Mouse (Mus musculus): ENCODE results near the gene Thtpa. TPM values are rescaled to one million over a fixed set of nuclear protein-coding genes. Genes with fewer than 3 reads are reported as not detected.

Gene Thtpa
- polyA plus RNA-seq, 1 experiment from 2014 or later: 29.8 TPM

DNA sequence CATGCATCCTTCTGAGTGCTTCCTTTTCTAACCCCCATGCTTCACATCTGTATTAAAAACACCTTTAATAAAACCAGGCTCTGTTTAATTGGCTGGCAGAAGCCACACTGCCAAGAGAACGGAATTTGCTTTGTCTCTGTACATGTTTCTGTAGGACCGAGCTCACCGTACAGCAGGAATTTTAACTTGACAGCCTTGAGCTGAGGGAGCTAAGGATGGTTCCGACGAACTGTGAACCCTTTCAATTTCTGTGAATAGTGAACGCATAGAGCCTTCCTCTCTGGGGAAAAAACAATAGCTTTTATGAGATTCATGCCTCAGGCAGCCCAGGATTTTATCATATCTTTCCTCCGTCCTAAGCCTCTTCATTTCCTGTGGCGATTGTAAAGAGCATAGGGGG is 27.8 kb downstream of the Thtpa start:
- H3K4me2 ChIP-seq: peak overlapping the region; percentile 39
- H3K9me3 ChIP-seq: no peaks in the 10 kb centered on the region
- peak overlapping the region; percentile 52 for H3K9ac ChIP-seq
- H3K4me3 ChIP-seq: no peak overlapping the region; the same call in 1 of the 2 replicates
- WGBS: 29% methylated on average over 8 of the region's 8 CpGs
- H3K27ac ChIP-seq (replicated peaks): peak overlapping the region; percentile 87
- peak; percentile 28; the same call in 1 of the 2 replicates for ATAC-seq (ENCODE audit: low read depth)
- H3K36me3 ChIP-seq: no peaks in the 10 kb centered on the region
- H3K27me3 ChIP-seq: 0 out of 2 replicates have a peak, but pooled peaks cover 5% of the 10 kb centered on the region
- H3K4me1 ChIP-seq (replicated peaks): peaks cover 12% of the 10 kb centered on the region

- 87% methylated on average over 5 of the region's 5 CpGs for WGBS
- peaks cover 9% of the 10 kb centered on the region for H3K4me1 ChIP-seq (replicated peaks)
Observed at GRCm38 (mm10) chr14:55125711-55126110, 31.1 kb downstream of the Thtpa start.

DNA sequence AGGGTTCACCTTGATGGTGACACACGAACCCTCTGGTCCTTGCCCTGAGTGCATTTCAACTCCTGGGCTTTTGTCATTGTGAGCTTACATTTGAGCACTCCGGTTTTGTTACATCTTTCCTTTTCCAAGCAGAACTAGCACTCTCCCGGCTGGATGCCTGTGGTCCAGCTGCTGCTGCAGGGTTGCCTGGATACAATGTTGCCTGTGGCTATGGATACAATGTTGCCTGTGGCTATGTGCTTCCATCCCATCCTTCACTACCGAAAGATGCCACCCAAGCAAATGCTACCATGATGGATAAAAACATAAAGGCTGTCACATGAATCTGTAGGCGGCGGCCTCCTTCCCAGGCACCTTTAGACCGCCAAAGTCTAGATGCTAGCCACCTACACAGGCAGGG is 31.9 kb downstream of the Thtpa start:
- no peak for ATAC-seq (ENCODE audit: low read depth)
- Histone ChIP-seq H3K36me3 (no peaks in the 10 kb centered on the region), H3K27me3 (0 out of 2 replicates have a peak, but pooled peaks cover 5% of the 10 kb centered on the region), H3K9me3 (no peaks in the 10 kb centered on the region), H3K4me1 (replicated peaks) (peaks cover 9% of the 10 kb centered on the region), H3K27ac (replicated peaks) (no peak overlapping the region), H3K4me3 (no peak overlapping the region), H3K4me2 (no peak overlapping the region), H3K9ac (no peak overlapping the region)
- 65% methylated on average over 7 of the region's 7 CpGs for WGBS

More at GRCm38 (mm10) chr14:55125711-55126110, 31.1 kb downstream of the Thtpa start:
- Histone ChIP-seq H3K36me3 (no peaks in the 10 kb centered on the region), H3K27ac (replicated peaks) (no peak overlapping the region), H3K4me2 (no peak overlapping the region), H3K4me3 (no peak overlapping the region), H3K9me3 (no peaks in the 10 kb centered on the region), H3K9ac (no peak overlapping the region), H3K27me3 (0 out of 2 replicates have a peak, but pooled peaks cover 5% of the 10 kb centered on the region)
- no peak for ATAC-seq (ENCODE audit: low read depth)

DNA sequence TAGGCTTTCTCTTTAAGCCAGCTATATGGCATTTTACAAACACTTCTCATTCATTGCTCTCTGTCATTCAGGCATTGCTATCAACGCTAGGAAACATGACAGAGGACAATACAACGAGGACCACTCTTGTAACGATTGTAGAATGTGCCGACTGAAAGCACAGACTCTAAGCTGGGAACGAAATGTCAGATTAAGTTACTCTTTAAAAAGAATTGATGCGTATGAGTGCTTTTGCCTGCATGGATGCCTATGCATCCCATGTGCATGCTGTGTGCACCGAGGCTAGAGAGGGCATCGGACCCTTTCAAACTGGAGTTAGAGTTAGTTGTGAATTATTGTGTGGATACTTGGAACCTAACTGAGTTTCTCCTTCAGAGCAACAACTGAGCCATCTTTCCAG is 41.1 kb downstream of the Thtpa start:
- Histone ChIP-seq H3K27me3 (no peaks in the 10 kb centered on the region), H3K4me2 (no peak overlapping the region), H3K27ac (replicated peaks) (no peak overlapping the region), H3K4me3 (no peak overlapping the region), H3K36me3 (no peaks in the 10 kb centered on the region), H3K9me3 (no peaks in the 10 kb centered on the region), H3K9ac (no peak overlapping the region), H3K4me1 (replicated peaks) (no peaks in the 10 kb centered on the region)
- ATAC-seq (ENCODE audit: low read depth): no peak
- 84% methylated on average over 8 of the region's 8 CpGs for WGBS

DNA sequence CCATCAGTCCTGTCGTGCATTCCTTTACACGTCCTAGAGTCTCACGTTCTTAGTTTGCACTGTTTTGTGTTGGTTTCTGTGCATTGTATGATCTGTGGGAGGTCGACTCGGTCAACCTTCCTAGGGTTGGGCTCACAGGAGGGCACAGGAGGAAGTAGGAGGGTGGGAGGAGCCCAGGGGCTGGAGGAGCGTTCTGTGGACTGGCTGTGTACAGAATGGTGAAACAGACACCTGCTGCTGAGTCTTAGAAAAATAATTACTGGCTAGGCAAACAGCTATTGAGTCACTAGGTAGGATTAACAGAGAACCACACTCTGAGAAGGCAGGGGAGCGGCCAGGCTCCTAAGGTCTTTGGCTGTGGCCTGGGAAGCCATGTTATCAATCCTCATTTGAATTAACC is 44.7 kb downstream of the Thtpa start:
- WGBS: 61% methylated on average over 7 of the region's 7 CpGs
- H3K4me2 ChIP-seq: no peak overlapping the region
- no peak overlapping the region for H3K27ac ChIP-seq (replicated peaks)
- H3K4me3 ChIP-seq: no peak overlapping the region
- no peaks in the 10 kb centered on the region for H3K9me3 ChIP-seq
- H3K9ac ChIP-seq: no peak overlapping the region
- H3K36me3 ChIP-seq: no peaks in the 10 kb centered on the region
- H3K4me1 ChIP-seq (replicated peaks): no peaks in the 10 kb centered on the region
- ATAC-seq (ENCODE audit: low read depth): no peak
- H3K27me3 ChIP-seq: no peaks in the 10 kb centered on the region

DNA sequence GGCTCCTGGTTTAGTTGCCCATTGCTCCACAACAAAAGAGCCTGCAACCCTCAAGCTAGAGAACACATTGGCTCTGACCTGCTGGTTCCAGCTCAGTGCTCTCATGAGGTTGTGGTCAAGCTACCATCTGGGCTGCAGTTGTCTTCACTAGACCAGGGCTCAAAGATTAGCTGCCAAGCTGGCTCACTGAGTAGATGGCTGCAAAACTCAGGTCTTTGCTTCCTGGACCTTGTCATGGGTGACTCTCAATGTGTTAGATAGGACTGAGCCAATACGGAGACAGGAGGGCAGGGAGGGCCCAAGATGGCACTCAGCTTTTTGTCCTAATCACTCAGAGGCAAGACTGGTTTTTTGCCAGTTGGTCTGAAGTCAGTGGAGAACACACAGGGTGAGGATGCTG is 51.7 kb downstream of the Thtpa start:
- Histone ChIP-seq H3K27ac (replicated peaks) (no peak overlapping the region), H3K9ac (no peak overlapping the region), H3K4me1 (replicated peaks) (peaks cover 16% of the 10 kb centered on the region), H3K4me2 (no peak overlapping the region), H3K36me3 (no peaks in the 10 kb centered on the region), H3K9me3 (no peaks in the 10 kb centered on the region), H3K27me3 (no peaks in the 10 kb centered on the region), H3K4me3 (no peak overlapping the region)
- 90% methylated on average over 1 of the region's 1 CpGs for WGBS
- no peak for ATAC-seq (ENCODE audit: low read depth)

GRCm38 (mm10) chr14:55146829-55147401 is 52.3 kb downstream of the Thtpa start:
- no peaks in the 10 kb centered on the region for H3K9me3 ChIP-seq
- no peak for ATAC-seq (ENCODE audit: low read depth)
- WGBS: 85% methylated on average over 12 of the region's 12 CpGs
- H3K4me3 ChIP-seq: no peak overlapping the region
- no peaks in the 10 kb centered on the region for H3K27me3 ChIP-seq
- no peak overlapping the region for H3K9ac ChIP-seq
- no peak overlapping the region for H3K4me2 ChIP-seq
- H3K36me3 ChIP-seq: no peaks in the 10 kb centered on the region
- H3K27ac ChIP-seq (replicated peaks): no peak overlapping the region
- peaks cover 16% of the 10 kb centered on the region for H3K4me1 ChIP-seq (replicated peaks)

- H3K4me1 ChIP-seq (replicated peaks): peaks cover 16% of the 10 kb centered on the region
- no peak overlapping the region for H3K27ac ChIP-seq (replicated peaks)
- H3K9me3 ChIP-seq: no peaks in the 10 kb centered on the region
- no peaks in the 10 kb centered on the region for H3K36me3 ChIP-seq
- H3K9ac ChIP-seq: no peak overlapping the region
- 34% methylated on average over 5 of the region's 5 CpGs for WGBS
- no peak overlapping the region for H3K4me3 ChIP-seq
- H3K27me3 ChIP-seq: no peaks in the 10 kb centered on the region
- H3K4me2 ChIP-seq: 0 out of 2 replicates have a peak overlapping the region, but pooled peaks have one; percentile 7
- ATAC-seq (ENCODE audit: low read depth): peak; percentile 76
Observed at GRCm38 (mm10) chr14:55148363-55148915, 53.9 kb downstream of the Thtpa start.

Other genes starting within 250 kb of the Thtpa start
- gene Homez, start 223.8 kb upstream of the Thtpa start, polyA plus RNA-seq (2015; fragmentation: Nextera tagmentation; extraction: Ambion mirVana): 12.8 and 13.6 TPM in 2 replicates
- gene Ppp1r3e, start 217.2 kb upstream of the Thtpa start, polyA plus RNA-seq (2015; fragmentation: Nextera tagmentation; extraction: Ambion mirVana): 1.9 and 2.3 TPM in 2 replicates
- gene Bcl2l2, start 211.4 kb upstream of the Thtpa start, polyA plus RNA-seq (2015; fragmentation: Nextera tagmentation; extraction: Ambion mirVana): 3.1 and 3.8 TPM in 2 replicates
- not detected in 2 replicates for gene Gm20521, start 211.3 kb upstream of the Thtpa start, polyA plus RNA-seq (2015; fragmentation: Nextera tagmentation; extraction: Ambion mirVana)
- gene Pabpn1, start 202.3 kb upstream of the Thtpa start, polyA plus RNA-seq (2015; fragmentation: Nextera tagmentation; extraction: Ambion mirVana): 153 and 160 TPM in 2 replicates
- 153 TPM in 2 replicates for gene Slc22a17, start 181.7 kb upstream of the Thtpa start, polyA plus RNA-seq (2015; fragmentation: Nextera tagmentation; extraction: Ambion mirVana)
- 13.8 and 16.0 TPM in 2 replicates for gene Efs, start 168.7 kb upstream of the Thtpa start, polyA plus RNA-seq (2015; fragmentation: Nextera tagmentation; extraction: Ambion mirVana)
- 1.3 and 1.6 TPM in 2 replicates for gene Il25, start 162.1 kb upstream of the Thtpa start, polyA plus RNA-seq (2015; fragmentation: Nextera tagmentation; extraction: Ambion mirVana)
- 20.2 and 24.7 TPM in 2 replicates for gene Cmtm5, start 158.5 kb upstream of the Thtpa start, polyA plus RNA-seq (2015; fragmentation: Nextera tagmentation; extraction: Ambion mirVana)
- 1.6 and 2.3 TPM in 2 replicates for gene Myh6, start 127.9 kb upstream of the Thtpa start, polyA plus RNA-seq (2015; fragmentation: Nextera tagmentation; extraction: Ambion mirVana)
- gene Gm17428, start 117.9 kb upstream of the Thtpa start, polyA plus RNA-seq (2015; fragmentation: Nextera tagmentation; extraction: Ambion mirVana): not detected in 2 replicates
- gene Myh7, start 100.2 kb upstream of the Thtpa start, polyA plus RNA-seq (2015; fragmentation: Nextera tagmentation; extraction: Ambion mirVana): 7.6 and 10.3 TPM in 2 replicates
- 56.4 and 61.9 TPM in 2 replicates for gene Ngdn, start 79.3 kb upstream of the Thtpa start, polyA plus RNA-seq (2015; fragmentation: Nextera tagmentation; extraction: Ambion mirVana)
- 30.4 and 33.6 TPM in 2 replicates for gene Zfhx2, start 2.5 kb upstream of the Thtpa start, polyA plus RNA-seq (2015; fragmentation: Nextera tagmentation; extraction: Ambion mirVana)
- gene Ap1g2, start 11.8 kb downstream of the Thtpa start, polyA plus RNA-seq (2015; fragmentation: Nextera tagmentation; extraction: Ambion mirVana): 5.2 and 8.3 TPM in 2 replicates
- gene Jph4, start 22.2 kb downstream of the Thtpa start, polyA plus RNA-seq (2015; fragmentation: Nextera tagmentation; extraction: Ambion mirVana): 21.1 and 21.4 TPM in 2 replicates
- gene Dhrs2, start 127.2 kb downstream of the Thtpa start, polyA plus RNA-seq (2015; fragmentation: Nextera tagmentation; extraction: Ambion mirVana): 1.1 and 1.4 TPM in 2 replicates